Mouse (Mus musculus): ENCODE measurements around the gene Plppr3.
"Not testable (repeated sequence)": the region's sequence is repeated elsewhere in the genome, so short reads cannot be mapped to it uniquely, and the experiment has no call there.

Gene Plppr3

GRCm38 (mm10) chr10:79900951-79901410 is 26.5 kb upstream of the Plppr3 start:
- no peak for DNase-seq (ENCODE audit: low spot score)

- no peak for DNase-seq (ENCODE audit: low spot score)
Measured at GRCm38 (mm10) chr10:79897316-79898245, 23.1 kb upstream of the Plppr3 start.

GRCm38 (mm10) chr10:79896814-79897213 is 22.4 kb upstream of the Plppr3 start:
- DNase-seq (ENCODE audit: low spot score): no peak

GRCm38 (mm10) chr10:79896306-79896705 is 21.9 kb upstream of the Plppr3 start:
- DNase-seq (ENCODE audit: low spot score): no peak

- DNase-seq (ENCODE audit: low spot score): not testable (repeated sequence)
Measured at GRCm38 (mm10) chr10:79892451-79893118, 18.2 kb upstream of the Plppr3 start.

- DNase-seq (ENCODE audit: low spot score): no peak
Measured at GRCm38 (mm10) chr10:79890670-79891069, 16.2 kb upstream of the Plppr3 start, which contains the start of gene Cfd. Gene Cfd, plus strand, starts transcription at chr10:79890853.

- no peak for DNase-seq (ENCODE audit: low spot score)
Measured at GRCm38 (mm10) chr10:79889386-79889785, 15.0 kb upstream of the Plppr3 start.

- no peak for DNase-seq (ENCODE audit: low spot score)
Measured at GRCm38 (mm10) chr10:79886611-79887010, 12.2 kb upstream of the Plppr3 start.

GRCm38 (mm10) chr10:79886054-79886453 is 11.6 kb upstream of the Plppr3 start, which contains the start of gene Elane:
Gene Elane, plus strand, starts transcription at chr10:79886247.
- no peak for DNase-seq (ENCODE audit: low spot score)

- not testable (repeated sequence) for DNase-seq (ENCODE audit: low spot score)
Measured at GRCm38 (mm10) chr10:79884938-79885337, 10.5 kb upstream of the Plppr3 start.

GRCm38 (mm10) chr10:79884446-79884845 is 10.0 kb upstream of the Plppr3 start:
- no peak for DNase-seq (ENCODE audit: low spot score)

GRCm38 (mm10) chr10:79883297-79884084 is 9.1 kb upstream of the Plppr3 start:
- peak; percentile 67 for DNase-seq (ENCODE audit: low spot score)

- DNase-seq (ENCODE audit: low spot score): no peak
Measured at GRCm38 (mm10) chr10:79881981-79882380, 7.5 kb upstream of the Plppr3 start.

GRCm38 (mm10) chr10:79880721-79881120 is 6.3 kb upstream of the Plppr3 start:
- DNase-seq (ENCODE audit: low spot score): no peak

- no peak for DNase-seq (ENCODE audit: low spot score)
Measured at GRCm38 (mm10) chr10:79879527-79879926, 5.1 kb upstream of the Plppr3 start.

GRCm38 (mm10) chr10:79877757-79878156 is 3.3 kb upstream of the Plppr3 start:
- DNase-seq (ENCODE audit: low spot score): no peak

GRCm38 (mm10) chr10:79877174-79877573 is 2.7 kb upstream of the Plppr3 start:
- DNase-seq (ENCODE audit: low spot score): no peak

GRCm38 (mm10) chr10:79873715-79874289 is 632 bp downstream of the Plppr3 start:
- no peak for DNase-seq (ENCODE audit: low spot score)

- DNase-seq (ENCODE audit: low spot score): no peak
Measured at GRCm38 (mm10) chr10:79873313-79873712, 1.1 kb downstream of the Plppr3 start.

GRCm38 (mm10) chr10:79872862-79873261 is 1.6 kb downstream of the Plppr3 start:
- no peak for DNase-seq (ENCODE audit: low spot score)

- no peak for DNase-seq (ENCODE audit: low spot score)
Measured at GRCm38 (mm10) chr10:79871845-79872244, 2.6 kb downstream of the Plppr3 start.

GRCm38 (mm10) chr10:79866601-79867000 is 7.8 kb downstream of the Plppr3 start:
- no peak for DNase-seq (ENCODE audit: low spot score)
